Mouse (Mus musculus): ENCODE measurements at regions not wholly inside any gene's neighbourhood (a gene's known extent, or its start where the extent isn't known, plus 50 kb on each side); places are given as distances from the start of the nearest gene placed in this dataset.
A peak's percentile ranks its signal among the peaks of the same experiment; 100 is the strongest.
"Not testable (repeated sequence)": the region's sequence is repeated elsewhere in the genome, so short reads cannot be mapped to it uniquely, and the experiment has no call there.

GRCm38 (mm10) chr12:48387724-48388123 lies 994.7 kb upstream of the Foxg1 start:
- no peak for DNase-seq

GRCm38 (mm10) chr12:48388192-48388812 lies 994.2 kb upstream of the Foxg1 start:
- DNase-seq, result no peak

- DNase-seq, result no peak
Observed at GRCm38 (mm10) chr12:48391008-48391407, 991.5 kb upstream of the Foxg1 start.

- no peak for DNase-seq
Observed at GRCm38 (mm10) chr12:48439333-48440046, 943.0 kb upstream of the Foxg1 start.

GRCm38 (mm10) chr12:48448719-48449118 lies 933.7 kb upstream of the Foxg1 start:
- DNase-seq, result not testable (repeated sequence)

- no peak for DNase-seq
Observed at GRCm38 (mm10) chr12:48462392-48462791, 920.1 kb upstream of the Foxg1 start.

- no peak for DNase-seq
Observed at GRCm38 (mm10) chr12:48500735-48501134, 881.7 kb upstream of the Foxg1 start.

- DNase-seq, result no peak
Observed at GRCm38 (mm10) chr12:48511594-48511993, 870.9 kb upstream of the Foxg1 start.

GRCm38 (mm10) chr12:48512259-48512658 lies 870.2 kb upstream of the Foxg1 start:
- no peak for DNase-seq

- no peak for DNase-seq
Observed at GRCm38 (mm10) chr12:48521996-48522395, 860.5 kb upstream of the Foxg1 start.

GRCm38 (mm10) chr12:48559690-48560089 lies 822.8 kb upstream of the Foxg1 start:
- DNase-seq, result peak; percentile 2

- no peak for DNase-seq
Observed at GRCm38 (mm10) chr12:48604401-48605197, 777.9 kb upstream of the Foxg1 start.

GRCm38 (mm10) chr12:48605423-48605822 lies 777.0 kb upstream of the Foxg1 start:
- no peak for DNase-seq

- no peak for DNase-seq
Observed at GRCm38 (mm10) chr12:48609391-48609790, 773.1 kb upstream of the Foxg1 start.

GRCm38 (mm10) chr12:48612066-48612465 lies 770.4 kb upstream of the Foxg1 start:
- no peak for DNase-seq

GRCm38 (mm10) chr12:48616337-48616736 lies 766.1 kb upstream of the Foxg1 start:
- DNase-seq, result no peak

GRCm38 (mm10) chr12:48633559-48633958 lies 748.9 kb upstream of the Foxg1 start:
- no peak for DNase-seq

- DNase-seq, result no peak
Observed at GRCm38 (mm10) chr12:48634671-48635241, 747.7 kb upstream of the Foxg1 start.

GRCm38 (mm10) chr12:48641974-48642373 lies 740.5 kb upstream of the Foxg1 start:
- no peak for DNase-seq

GRCm38 (mm10) chr12:48645135-48645534 lies 737.3 kb upstream of the Foxg1 start:
- no peak for DNase-seq

GRCm38 (mm10) chr12:48645910-48646309 lies 736.5 kb upstream of the Foxg1 start:
- no peak for DNase-seq

- DNase-seq, result no peak
Observed at GRCm38 (mm10) chr12:48675176-48675575, 707.3 kb upstream of the Foxg1 start.

GRCm38 (mm10) chr12:48680957-48681356 lies 701.5 kb upstream of the Foxg1 start:
- no peak for DNase-seq
